Mouse (Mus musculus) C2C12 (cell line): ENCODE results near the gene Rcl1.

Experiments used
- CTCF ChIP-seq: IDR thresholded peaks from one replicate; pipeline ENCODE4 v1.5.1; 2011; ENCODE audit not compliant: control insufficient read depth, insufficient read depth, insufficient read length
- MAX ChIP-seq: IDR thresholded peaks from one replicate; pipeline ENCODE4 v1.6.1; 2011; ENCODE audit warnings: mild to moderate bottlenecking, control low read depth
- MYOD1 ChIP-seq: IDR thresholded peaks from one replicate; pipeline ENCODE4 v1.6.1; 2011; ENCODE audit warnings: low read depth; ENCODE audit not compliant: control insufficient read depth, insufficient read length

GRCm38 (mm10) chr19:29063009-29063408, 38.2 kb upstream of the Rcl1 start:
- TF ChIP-seq CTCF (no peak), MAX (no peak), MYOD1 (no peak)
